Mouse (Mus musculus): Measurements from ENCODE around the gene Vma21. TPM values are rescaled to one million over a fixed set of nuclear protein-coding genes. Genes with fewer than 3 reads are reported as not detected.
A peak's percentile ranks its signal among the peaks of the same experiment; 100 is the strongest.

Vma21 gene
- 28.9 and 29.9 TPM in 2 replicates for polyA plus RNA-seq (2014; fragmentation: Nextera tagmentation; extraction: Ambion mirVana)

DNA sequence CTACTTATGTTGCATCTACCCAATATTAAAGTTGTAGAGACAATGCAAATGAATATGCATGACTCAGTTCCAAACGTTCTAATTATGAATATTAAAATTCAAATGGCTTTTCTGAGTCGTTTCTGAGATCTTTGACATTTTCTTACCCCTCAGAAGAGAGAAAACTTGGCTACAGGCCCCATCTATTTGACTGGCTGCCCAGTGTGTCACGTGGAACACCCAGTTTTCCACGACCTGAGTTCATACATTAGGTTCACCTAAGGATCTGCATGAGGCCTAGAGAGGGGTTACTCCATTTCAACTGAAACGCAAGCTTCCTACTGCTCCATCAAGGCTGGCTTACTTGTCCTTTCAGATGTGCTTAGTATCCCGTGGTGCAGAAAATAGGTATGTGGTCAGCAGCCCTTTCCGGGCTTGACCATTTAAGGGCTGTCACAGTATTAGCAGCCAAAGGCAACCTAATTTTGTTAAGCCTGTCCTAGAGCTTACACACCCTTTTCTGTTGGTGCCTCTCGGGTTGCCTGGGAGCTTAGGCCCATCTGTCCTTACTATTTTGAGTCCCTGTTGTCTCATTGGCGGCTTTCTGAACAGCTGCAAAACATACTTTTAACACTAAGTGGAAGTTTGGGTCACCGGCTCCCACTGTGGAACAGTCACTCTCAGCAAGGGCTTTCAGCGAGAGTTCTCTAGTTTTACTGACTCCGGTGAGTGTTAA is at the start of gene Vma21:
Gene Vma21, plus strand, starts transcription at position 294 of the 715 bp plus-strand sequence.
- H3K27me3 ChIP-seq (ENCODE audit: control insufficient read depth, insufficient read depth, low read length), result no peaks in the 10 kb centered on the region
- H3K36me3 ChIP-seq (ENCODE audit: control insufficient read depth, insufficient read depth, low read length), result no peaks in the 10 kb centered on the region
- peak within 1 kb of the TSS; percentile 45; the same call in 1 of the 2 replicates for H3K27ac ChIP-seq (replicated peaks; ENCODE audit: low read depth, low read length)
- ATAC-seq (ENCODE audit: insufficient number of reproducible peaks, low FRiP score, low TSS enrichment, low read depth), result peak; percentile 37; the same call in 1 of the 2 replicates
- no peak for DNase-seq (ENCODE audit: low spot score)
- H3K4me1 ChIP-seq (ENCODE audit: control insufficient read depth, insufficient read depth, low read length), result no peaks in the 10 kb centered on the region
- peak within 1 kb of the TSS; percentile 61 for H3K4me3 ChIP-seq (ENCODE audit: low read depth, low read length)
- peak within 1 kb of the TSS; percentile 67 for H3K9ac ChIP-seq (ENCODE audit: low read length)
- 46% methylated on average over 12 of the region's 12 CpGs for WGBS
- H3K4me2 ChIP-seq (ENCODE audit: low read depth, severe bottlenecking), result peak within 1 kb of the TSS; percentile 43
- H3K9me3 ChIP-seq (ENCODE audit: control insufficient read depth, low read length), result no peaks in the 10 kb centered on the region

GRCm38 (mm10) chrX:71767909-71768308 is 47.8 kb upstream of the Vma21 start:
- H3K36me3 ChIP-seq (ENCODE audit: control insufficient read depth, insufficient read depth, low read length), result no peaks in the 10 kb centered on the region
- no peak overlapping the region for H3K4me3 ChIP-seq (ENCODE audit: low read depth, low read length)
- no peak overlapping the region for H3K9ac ChIP-seq (ENCODE audit: low read length)
- H3K4me1 ChIP-seq (ENCODE audit: control insufficient read depth, insufficient read depth, low read length), result no peaks in the 10 kb centered on the region
- WGBS, result 71% methylated on average over 1 of the region's 1 CpGs
- H3K27me3 ChIP-seq (ENCODE audit: control insufficient read depth, insufficient read depth, low read length), result no peaks in the 10 kb centered on the region
- no peak overlapping the region for H3K4me2 ChIP-seq (ENCODE audit: low read depth, severe bottlenecking)
- no peak overlapping the region for H3K27ac ChIP-seq (replicated peaks; ENCODE audit: low read depth, low read length)
- no peak for DNase-seq (ENCODE audit: low spot score)
- no peaks in the 10 kb centered on the region for H3K9me3 ChIP-seq (ENCODE audit: control insufficient read depth, low read length)
- no peak for ATAC-seq (ENCODE audit: insufficient number of reproducible peaks, low FRiP score, low TSS enrichment, low read depth)

DNA sequence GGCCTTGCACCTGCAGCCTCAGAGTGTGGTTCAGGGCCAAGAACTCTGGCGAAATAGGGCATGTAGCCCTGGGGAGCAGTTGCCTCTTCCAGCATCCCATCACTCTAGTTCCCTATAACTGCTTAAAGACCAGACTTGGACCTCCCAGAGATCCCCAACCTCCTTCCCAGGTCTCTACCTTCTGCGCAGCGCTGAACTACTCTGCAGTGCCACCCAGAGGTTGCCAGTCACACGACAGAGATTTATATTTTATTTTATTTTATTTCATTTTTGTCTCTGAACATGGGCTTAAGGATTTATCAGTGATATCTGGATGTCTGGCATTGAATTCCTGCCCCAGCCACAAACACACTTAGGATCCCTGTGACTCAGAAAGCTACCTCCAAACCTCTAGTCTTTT is 24.6 kb upstream of the Vma21 start:
- ATAC-seq (ENCODE audit: insufficient number of reproducible peaks, low FRiP score, low TSS enrichment, low read depth) (no peak), DNase-seq (ENCODE audit: low spot score) (peak; percentile 20)
- Histone ChIP-seq H3K4me2 (ENCODE audit: low read depth, severe bottlenecking) (no peak overlapping the region), H3K27me3 (ENCODE audit: control insufficient read depth, insufficient read depth, low read length) (no peaks in the 10 kb centered on the region), H3K36me3 (ENCODE audit: control insufficient read depth, insufficient read depth, low read length) (no peaks in the 10 kb centered on the region), H3K9ac (ENCODE audit: low read length) (no peak overlapping the region), H3K4me3 (ENCODE audit: low read depth, low read length) (no peak overlapping the region), H3K27ac (replicated peaks; ENCODE audit: low read depth, low read length) (no peak overlapping the region), H3K4me1 (ENCODE audit: control insufficient read depth, insufficient read depth, low read length) (no peaks in the 10 kb centered on the region), H3K9me3 (ENCODE audit: control insufficient read depth, low read length) (no peaks in the 10 kb centered on the region)
- WGBS, result 14% methylated on average over 4 of the region's 4 CpGs

GRCm38 (mm10) chrX:71797766-71798165 is 18.0 kb upstream of the Vma21 start:
- Histone ChIP-seq H3K36me3 (ENCODE audit: control insufficient read depth, insufficient read depth, low read length) (no peaks in the 10 kb centered on the region), H3K9ac (ENCODE audit: low read length) (no peak overlapping the region), H3K27me3 (ENCODE audit: control insufficient read depth, insufficient read depth, low read length) (no peaks in the 10 kb centered on the region), H3K4me2 (ENCODE audit: low read depth, severe bottlenecking) (no peak overlapping the region), H3K4me1 (ENCODE audit: control insufficient read depth, insufficient read depth, low read length) (no peaks in the 10 kb centered on the region), H3K27ac (replicated peaks; ENCODE audit: low read depth, low read length) (no peak overlapping the region), H3K9me3 (ENCODE audit: control insufficient read depth, low read length) (no peaks in the 10 kb centered on the region), H3K4me3 (ENCODE audit: low read depth, low read length) (no peak overlapping the region)
- WGBS, result 66% methylated on average over 7 of the region's 7 CpGs
- ATAC-seq (ENCODE audit: insufficient number of reproducible peaks, low FRiP score, low TSS enrichment, low read depth) (no peak), DNase-seq (ENCODE audit: low spot score) (no peak)

- no peak for DNase-seq (ENCODE audit: low spot score)
- no peaks in the 10 kb centered on the region for H3K9me3 ChIP-seq (ENCODE audit: control insufficient read depth, low read length)
- H3K4me2 ChIP-seq (ENCODE audit: low read depth, severe bottlenecking), result no peak overlapping the region
- WGBS, result 64% methylated on average over 5 of the region's 5 CpGs
- no peak overlapping the region for H3K4me3 ChIP-seq (ENCODE audit: low read depth, low read length)
- H3K4me1 ChIP-seq (ENCODE audit: control insufficient read depth, insufficient read depth, low read length), result no peaks in the 10 kb centered on the region
- ATAC-seq (ENCODE audit: insufficient number of reproducible peaks, low FRiP score, low TSS enrichment, low read depth), result no peak
- no peaks in the 10 kb centered on the region for H3K36me3 ChIP-seq (ENCODE audit: control insufficient read depth, insufficient read depth, low read length)
- no peaks in the 10 kb centered on the region for H3K27me3 ChIP-seq (ENCODE audit: control insufficient read depth, insufficient read depth, low read length)
- H3K9ac ChIP-seq (ENCODE audit: low read length), result no peak overlapping the region
- H3K27ac ChIP-seq (replicated peaks; ENCODE audit: low read depth, low read length), result no peak overlapping the region
Observed at GRCm38 (mm10) chrX:71798883-71799282, 16.8 kb upstream of the Vma21 start.

DNA sequence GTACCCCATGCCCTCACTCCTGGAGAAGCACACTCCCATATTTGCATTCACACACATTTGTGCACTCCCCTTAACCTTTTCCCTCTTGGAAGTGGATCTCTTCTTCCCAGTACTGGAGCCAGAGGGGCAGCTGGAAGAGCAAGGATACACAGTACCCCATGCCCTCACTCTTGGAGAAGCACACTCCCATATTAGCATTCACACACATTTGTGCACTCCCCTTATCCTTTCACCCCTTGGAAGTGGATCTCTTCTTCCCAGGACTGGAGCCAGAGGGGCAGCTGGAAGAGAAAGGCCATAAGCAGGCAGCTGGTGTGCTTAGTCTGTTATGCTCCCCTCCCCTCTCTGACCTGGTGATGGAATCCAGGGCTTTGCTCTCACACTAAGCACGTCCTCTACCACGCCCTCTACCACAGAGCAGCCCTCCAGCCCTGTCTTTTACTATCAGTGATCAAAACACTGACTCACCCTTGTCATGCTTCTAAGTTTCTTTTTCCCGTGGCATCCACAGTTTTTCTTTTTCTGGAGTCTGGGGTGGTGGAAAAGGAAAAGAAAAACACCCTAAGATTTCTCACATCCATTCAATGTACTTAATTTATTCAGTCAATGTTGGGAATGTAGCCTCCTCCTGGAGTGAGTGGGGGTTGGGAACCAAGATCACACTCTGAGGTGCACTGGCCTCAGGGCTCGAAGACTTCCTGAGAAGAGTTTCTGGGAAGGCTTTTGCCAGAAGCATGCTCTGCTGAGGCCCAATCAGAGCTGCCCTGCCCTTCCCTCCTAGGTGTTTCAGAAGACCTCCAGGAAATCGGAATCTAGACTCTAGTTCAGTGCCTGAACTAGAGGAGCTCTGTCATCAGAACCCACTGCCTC is 3.5 kb upstream of the Vma21 start:
- no peaks in the 10 kb centered on the region for H3K36me3 ChIP-seq (ENCODE audit: control insufficient read depth, insufficient read depth, low read length)
- H3K4me1 ChIP-seq (ENCODE audit: control insufficient read depth, insufficient read depth, low read length), result no peaks in the 10 kb centered on the region
- no peak for ATAC-seq (ENCODE audit: insufficient number of reproducible peaks, low FRiP score, low TSS enrichment, low read depth)
- no peak overlapping the region for H3K27ac ChIP-seq (replicated peaks; ENCODE audit: low read depth, low read length)
- no peaks in the 10 kb centered on the region for H3K27me3 ChIP-seq (ENCODE audit: control insufficient read depth, insufficient read depth, low read length)
- no peak overlapping the region for H3K4me3 ChIP-seq (ENCODE audit: low read depth, low read length)
- no peak overlapping the region for H3K9ac ChIP-seq (ENCODE audit: low read length)
- WGBS, result 56% methylated on average over 5 of the region's 5 CpGs
- no peaks in the 10 kb centered on the region for H3K9me3 ChIP-seq (ENCODE audit: control insufficient read depth, low read length)
- no peak for DNase-seq (ENCODE audit: low spot score)
- H3K4me2 ChIP-seq (ENCODE audit: low read depth, severe bottlenecking), result no peak overlapping the region

DNA sequence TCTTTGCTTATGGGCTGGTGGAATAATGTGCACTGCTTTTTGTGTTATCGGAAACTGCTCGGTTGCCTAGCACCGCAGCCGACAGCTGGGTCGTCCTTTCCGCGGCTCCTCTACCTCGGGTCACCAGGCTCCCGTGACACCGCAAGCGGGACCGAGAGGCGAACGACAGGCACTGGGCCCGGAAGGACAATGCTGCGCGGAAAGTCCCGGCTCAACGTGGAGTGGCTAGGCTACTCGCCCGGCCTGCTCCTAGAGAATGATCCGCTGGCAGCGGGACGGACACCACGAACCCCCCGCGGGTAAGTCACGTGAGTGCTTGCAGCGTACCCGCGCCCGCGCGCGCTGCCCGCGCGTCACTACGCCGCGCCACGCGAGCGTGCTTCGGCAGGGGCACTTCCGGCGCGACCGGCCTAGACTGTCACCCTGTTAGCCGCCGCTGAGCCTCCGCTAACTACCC is 705 bp downstream of the Vma21 start:
- ATAC-seq (ENCODE audit: insufficient number of reproducible peaks, low FRiP score, low TSS enrichment, low read depth) (peak; percentile 95), DNase-seq (ENCODE audit: low spot score) (peak; percentile 79)
- H3K9me3 ChIP-seq (ENCODE audit: control insufficient read depth, low read length), result no peaks in the 10 kb centered on the region
- peak overlapping the region; percentile 43 for H3K4me2 ChIP-seq (ENCODE audit: low read depth, severe bottlenecking)
- H3K9ac ChIP-seq (ENCODE audit: low read length), result peak overlapping the region; percentile 67
- H3K4me3 ChIP-seq (ENCODE audit: low read depth, low read length), result peak overlapping the region; percentile 61
- WGBS, result 18% methylated on average over 49 of the region's 52 CpGs
- H3K4me1 ChIP-seq (ENCODE audit: control insufficient read depth, insufficient read depth, low read length), result no peaks in the 10 kb centered on the region
- no peaks in the 10 kb centered on the region for H3K36me3 ChIP-seq (ENCODE audit: control insufficient read depth, insufficient read depth, low read length)
- no peaks in the 10 kb centered on the region for H3K27me3 ChIP-seq (ENCODE audit: control insufficient read depth, insufficient read depth, low read length)
- peak overlapping the region; percentile 45; the same call in 1 of the 2 replicates for H3K27ac ChIP-seq (replicated peaks; ENCODE audit: low read depth, low read length)

GRCm38 (mm10) chrX:71816931-71817361 is 1.2 kb downstream of the Vma21 start:
- ATAC-seq (ENCODE audit: insufficient number of reproducible peaks, low FRiP score, low TSS enrichment, low read depth) (peak; percentile 85), DNase-seq (ENCODE audit: low spot score) (no peak)
- Histone ChIP-seq H3K27ac (replicated peaks; ENCODE audit: low read depth, low read length) (no peak overlapping the region), H3K4me2 (ENCODE audit: low read depth, severe bottlenecking) (peak overlapping the region; percentile 42), H3K4me1 (ENCODE audit: control insufficient read depth, insufficient read depth, low read length) (no peaks in the 10 kb centered on the region), H3K4me3 (ENCODE audit: low read depth, low read length) (peak overlapping the region; percentile 61), H3K9me3 (ENCODE audit: control insufficient read depth, low read length) (no peaks in the 10 kb centered on the region), H3K27me3 (ENCODE audit: control insufficient read depth, insufficient read depth, low read length) (no peaks in the 10 kb centered on the region), H3K36me3 (ENCODE audit: control insufficient read depth, insufficient read depth, low read length) (no peaks in the 10 kb centered on the region), H3K9ac (ENCODE audit: low read length) (peak overlapping the region; percentile 67)
- 17% methylated on average over 14 of the region's 14 CpGs for WGBS
